Mouse (Mus musculus) thymus, adult 2 months (tissue): ENCODE results near the gene Loxl1.

Source experiments
- CTCF ChIP-seq: fragments of 200-500 bp; IDR thresholded peaks from 2 replicates; pipeline ENCODE4 v1.5.1; 2012; ENCODE audit warnings: mild to moderate bottlenecking, control low read depth, low read length, moderate library complexity, borderline replicate concordance; ENCODE audit not compliant: control insufficient read depth, poor library complexity, insufficient read depth; ENCODE audit errors: extremely low read depth
- POLR2A ChIP-seq: fragments of 200-500 bp; IDR thresholded peaks from 2 replicates; pipeline ENCODE4 v1.6.1; 2012; ENCODE audit warnings: mild to moderate bottlenecking, low read length, control low read depth, moderate library complexity; ENCODE audit not compliant: control insufficient read depth, poor library complexity, insufficient read depth; ENCODE audit errors: extremely low read depth

DNA sequence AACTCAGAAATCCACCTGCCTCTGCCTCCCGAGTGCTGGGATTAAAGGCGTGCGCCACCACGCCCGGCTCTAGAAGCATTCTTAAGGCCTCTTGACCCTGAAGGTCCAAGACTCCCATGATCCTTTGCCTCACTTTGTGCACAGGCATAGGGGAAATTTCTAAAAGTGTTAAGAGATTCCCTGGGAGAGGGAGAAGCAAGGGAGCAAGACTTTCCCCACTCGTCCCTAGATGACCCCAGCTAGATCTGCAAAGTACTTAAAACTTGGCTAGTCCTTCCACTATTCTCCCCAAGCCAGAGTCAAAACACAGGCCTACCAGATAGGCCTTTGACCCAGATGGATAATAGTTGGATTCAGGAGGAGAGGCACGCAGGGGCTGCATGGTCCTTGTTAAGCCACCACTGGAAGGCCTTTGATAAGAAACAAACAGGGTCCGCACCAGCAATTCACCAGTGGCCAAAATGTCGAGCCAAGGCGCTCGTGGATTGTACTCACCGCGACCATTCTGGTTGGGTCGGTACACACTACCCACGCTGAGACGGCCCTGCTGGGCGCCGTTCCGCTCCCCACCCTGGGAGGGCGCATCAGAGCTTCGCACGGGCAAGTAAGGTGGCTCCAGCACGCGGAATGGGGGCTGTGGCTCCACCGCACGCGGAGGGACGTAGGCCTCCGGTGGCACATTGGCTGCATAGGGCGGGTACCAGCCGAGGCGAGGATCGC lies 1.6 kb downstream of the Loxl1 start:
- TF ChIP-seq CTCF (no peak), POLR2A (no peak)
